Mouse (Mus musculus) left cerebral cortex, adult 9 months (tissue): Measurements from ENCODE around the gene Tmem41b.

Experiments used
- DNase-seq, 2 experiments: peaks; one replicate each; pipeline ENCODE4 v3.0.0; 2022; ENCODE audit warnings: low spot score in 2 of 2

The Tmem41b gene

DNA sequence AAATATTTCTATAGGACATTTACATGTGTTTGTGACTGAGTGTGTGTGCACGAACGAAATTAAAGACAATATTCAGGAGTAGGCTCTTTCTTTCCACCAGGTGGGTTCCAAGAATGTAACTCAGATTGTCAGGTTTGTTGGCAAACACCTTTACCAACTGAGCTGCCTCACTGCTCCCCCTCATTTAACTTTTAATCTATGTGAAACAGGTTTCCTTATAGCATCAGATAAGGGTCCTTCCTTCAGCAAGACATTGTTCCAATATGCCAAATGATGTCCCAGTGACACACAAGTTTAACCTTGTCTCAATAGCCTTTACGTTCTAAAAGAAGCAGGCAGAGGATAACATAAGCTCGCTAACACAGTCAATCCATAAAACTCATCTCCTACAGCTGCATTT, 63.8 kb downstream of the Tmem41b start:
- no peak for DNase-seq
